Mouse (Mus musculus): Measurements from ENCODE around the gene Pfdn4.

GRCm38 (mm10) chr2:170534803-170535174 is 38.6 kb downstream of the Pfdn4 start:
- TF ChIP-seq CTCF (IDR thresholded peaks at IDR 0.05; ENCODE audit: insufficient read depth, low read depth, low read length) (no peak), POLR2A (IDR thresholded peaks at IDR 0.05; ENCODE audit: insufficient read depth, low read depth, low read length) (no peak)

Data from olfactory bulb, adult 2 months (tissue).